Mouse (Mus musculus): ENCODE measurements around the gene Armh4. TPM values are rescaled to one million over a fixed set of nuclear protein-coding genes. Genes with fewer than 3 reads are reported as not detected.

Gene Armh4
- polyA plus RNA-seq, 1 experiment from 2014 or later = 57.2 TPM

DNA sequence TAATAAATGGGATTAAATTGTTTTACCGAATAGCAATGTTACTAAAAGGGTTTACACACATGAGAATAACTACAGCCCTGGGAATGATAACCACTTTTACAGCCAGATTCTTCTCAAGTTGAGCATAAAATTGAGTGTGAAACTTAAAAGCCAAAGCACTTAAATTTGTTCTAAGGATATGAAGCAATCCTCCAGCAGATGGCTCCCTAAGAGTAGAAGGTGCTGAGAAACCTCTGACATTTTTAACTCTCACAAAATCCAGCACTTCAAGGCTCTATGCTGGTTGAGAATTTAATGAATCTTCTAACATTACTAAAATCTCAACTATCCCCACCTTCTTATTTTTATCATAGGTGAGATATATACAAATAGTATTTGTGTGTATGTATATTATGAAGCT, 27.3 kb downstream of the Armh4 start:
- WGBS = 86% methylated on average over 1 of the region's 1 CpGs
- Histone ChIP-seq H3K27me3 (ENCODE audit: control insufficient read depth, insufficient read depth, low read length) (no peaks in the 10 kb centered on the region), H3K9me3 (ENCODE audit: control insufficient read depth, low read length) (no peaks in the 10 kb centered on the region), H3K9ac (ENCODE audit: low read length) (no peak overlapping the region), H3K36me3 (ENCODE audit: control insufficient read depth, insufficient read depth, low read length) (peaks cover 13% of the 10 kb centered on the region), H3K4me1 (ENCODE audit: control insufficient read depth in 2 of 2, insufficient read depth in 2 of 2, low read length in 2 of 2) (no peaks in the 10 kb centered on the region), H3K4me3 (ENCODE audit: control insufficient read depth in 1 of 2, insufficient read depth in 1 of 2, low read depth in 1 of 2, low read length in 2 of 2) (no peak overlapping the region), H3K27ac (replicated peaks in 1 of 2; ENCODE audit: control insufficient read depth in 1 of 2, insufficient read depth in 1 of 2, low read depth in 2 of 2, low read length in 2 of 2) (no peak overlapping the region), H3K4me2 (ENCODE audit: low read length) (no peak overlapping the region)
- no peak for ATAC-seq (ENCODE audit: insufficient number of reproducible peaks, insufficient read depth, low FRiP score, low read depth)

GRCm38 (mm10) chr14:49752614-49753013, 30.6 kb downstream of the Armh4 start:
- Histone ChIP-seq H3K9me3 (ENCODE audit: control insufficient read depth, low read length) (no peaks in the 10 kb centered on the region), H3K9ac (ENCODE audit: low read length) (no peak overlapping the region), H3K4me3 (ENCODE audit: control insufficient read depth in 1 of 2, insufficient read depth in 1 of 2, low read depth in 1 of 2, low read length in 2 of 2) (no peak overlapping the region), H3K27ac (replicated peaks in 1 of 2; ENCODE audit: control insufficient read depth in 1 of 2, insufficient read depth in 1 of 2, low read depth in 2 of 2, low read length in 2 of 2) (no peak overlapping the region), H3K36me3 (ENCODE audit: control insufficient read depth, insufficient read depth, low read length) (peaks cover 16% of the 10 kb centered on the region), H3K4me2 (ENCODE audit: low read length) (no peak overlapping the region), H3K27me3 (ENCODE audit: control insufficient read depth, insufficient read depth, low read length) (no peaks in the 10 kb centered on the region), H3K4me1 (ENCODE audit: control insufficient read depth in 2 of 2, insufficient read depth in 2 of 2, low read length in 2 of 2) (no peaks in the 10 kb centered on the region)
- ATAC-seq (ENCODE audit: insufficient number of reproducible peaks, insufficient read depth, low FRiP score, low read depth) = no peak

- Histone ChIP-seq H3K27me3 (ENCODE audit: control insufficient read depth, insufficient read depth, low read length) (no peaks in the 10 kb centered on the region), H3K27ac (replicated peaks in 1 of 2; ENCODE audit: control insufficient read depth in 1 of 2, insufficient read depth in 1 of 2, low read depth in 2 of 2, low read length in 2 of 2) (no peak overlapping the region), H3K9ac (ENCODE audit: low read length) (no peak overlapping the region), H3K9me3 (ENCODE audit: control insufficient read depth, low read length) (no peaks in the 10 kb centered on the region), H3K36me3 (ENCODE audit: control insufficient read depth, insufficient read depth, low read length) (peaks cover 10% of the 10 kb centered on the region), H3K4me3 (ENCODE audit: control insufficient read depth in 1 of 2, insufficient read depth in 1 of 2, low read depth in 1 of 2, low read length in 2 of 2) (no peak overlapping the region), H3K4me1 (ENCODE audit: control insufficient read depth in 2 of 2, insufficient read depth in 2 of 2, low read length in 2 of 2) (peaks cover 2 to 13% of the 10 kb centered on the region in 2 experiments; a peak in 2 of 4 replicates), H3K4me2 (ENCODE audit: low read length) (no peak overlapping the region)
- WGBS = 95% methylated on average over 1 of the region's 1 CpGs
- no peak for ATAC-seq (ENCODE audit: insufficient number of reproducible peaks, insufficient read depth, low FRiP score, low read depth)
Measured at GRCm38 (mm10) chr14:49745874-49746273, 37.3 kb downstream of the Armh4 start.

- H3K36me3 ChIP-seq (ENCODE audit: control insufficient read depth, insufficient read depth, low read length) = 0 out of 2 replicates have a peak, but pooled peaks cover 3% of the 10 kb centered on the region
- ATAC-seq (ENCODE audit: insufficient number of reproducible peaks, insufficient read depth, low FRiP score, low read depth) = no peak
- no peak overlapping the region for H3K9ac ChIP-seq (ENCODE audit: low read length)
- no peaks in the 10 kb centered on the region for H3K9me3 ChIP-seq (ENCODE audit: control insufficient read depth, low read length)
- H3K27ac ChIP-seq (replicated peaks in 1 of 2; ENCODE audit: control insufficient read depth in 1 of 2, insufficient read depth in 1 of 2, low read depth in 2 of 2, low read length in 2 of 2) = peak overlapping the region in 1 of 2 experiments; percentile 28; a peak in 1 of 4 replicates
- peaks cover 2 to 13% of the 10 kb centered on the region in 2 experiments; a peak in 2 of 4 replicates for H3K4me1 ChIP-seq (ENCODE audit: control insufficient read depth in 2 of 2, insufficient read depth in 2 of 2, low read length in 2 of 2)
- 60% methylated on average over 6 of the region's 6 CpGs for WGBS
- no peaks in the 10 kb centered on the region for H3K27me3 ChIP-seq (ENCODE audit: control insufficient read depth, insufficient read depth, low read length)
- H3K4me2 ChIP-seq (ENCODE audit: low read length) = no peak overlapping the region
- H3K4me3 ChIP-seq (ENCODE audit: control insufficient read depth in 1 of 2, insufficient read depth in 1 of 2, low read depth in 1 of 2, low read length in 2 of 2) = no peak overlapping the region
Measured at GRCm38 (mm10) chr14:49743946-49744526, 39.1 kb downstream of the Armh4 start.

- Histone ChIP-seq H3K9ac (ENCODE audit: low read length) (no peak overlapping the region), H3K27me3 (ENCODE audit: control insufficient read depth, insufficient read depth, low read length) (no peaks in the 10 kb centered on the region), H3K4me2 (ENCODE audit: low read length) (no peak overlapping the region), H3K4me1 (ENCODE audit: control insufficient read depth in 2 of 2, insufficient read depth in 2 of 2, low read length in 2 of 2) (peaks cover 2 to 12% of the 10 kb centered on the region in 2 experiments; a peak in 2 of 4 replicates), H3K27ac (replicated peaks in 1 of 2; ENCODE audit: control insufficient read depth in 1 of 2, insufficient read depth in 1 of 2, low read depth in 2 of 2, low read length in 2 of 2) (no peak overlapping the region), H3K36me3 (ENCODE audit: control insufficient read depth, insufficient read depth, low read length) (no peaks in the 10 kb centered on the region), H3K4me3 (ENCODE audit: control insufficient read depth in 1 of 2, insufficient read depth in 1 of 2, low read depth in 1 of 2, low read length in 2 of 2) (no peak overlapping the region), H3K9me3 (ENCODE audit: control insufficient read depth, low read length) (no peaks in the 10 kb centered on the region)
- ATAC-seq (ENCODE audit: insufficient number of reproducible peaks, insufficient read depth, low FRiP score, low read depth) = no peak
- 62% methylated on average over 7 of the region's 7 CpGs for WGBS
Measured at GRCm38 (mm10) chr14:49739328-49739727, 43.9 kb downstream of the Armh4 start.

- Histone ChIP-seq H3K4me3 (ENCODE audit: control insufficient read depth in 1 of 2, insufficient read depth in 1 of 2, low read depth in 1 of 2, low read length in 2 of 2) (no peak overlapping the region), H3K27ac (replicated peaks in 1 of 2; ENCODE audit: control insufficient read depth in 1 of 2, insufficient read depth in 1 of 2, low read depth in 2 of 2, low read length in 2 of 2) (no peak overlapping the region), H3K4me1 (ENCODE audit: control insufficient read depth in 2 of 2, insufficient read depth in 2 of 2, low read length in 2 of 2) (peaks cover 0 to 5% of the 10 kb centered on the region in 2 experiments; a peak in 1 of 4 replicates), H3K27me3 (ENCODE audit: control insufficient read depth, insufficient read depth, low read length) (no peaks in the 10 kb centered on the region), H3K36me3 (ENCODE audit: control insufficient read depth, insufficient read depth, low read length) (no peaks in the 10 kb centered on the region), H3K9me3 (ENCODE audit: control insufficient read depth, low read length) (no peaks in the 10 kb centered on the region), H3K9ac (ENCODE audit: low read length) (no peak overlapping the region), H3K4me2 (ENCODE audit: low read length) (no peak overlapping the region)
- WGBS = 84% methylated on average over 1 of the region's 2 CpGs
- no peak for ATAC-seq (ENCODE audit: insufficient number of reproducible peaks, insufficient read depth, low FRiP score, low read depth)
Measured at GRCm38 (mm10) chr14:49738441-49739088, 44.6 kb downstream of the Armh4 start.

DNA sequence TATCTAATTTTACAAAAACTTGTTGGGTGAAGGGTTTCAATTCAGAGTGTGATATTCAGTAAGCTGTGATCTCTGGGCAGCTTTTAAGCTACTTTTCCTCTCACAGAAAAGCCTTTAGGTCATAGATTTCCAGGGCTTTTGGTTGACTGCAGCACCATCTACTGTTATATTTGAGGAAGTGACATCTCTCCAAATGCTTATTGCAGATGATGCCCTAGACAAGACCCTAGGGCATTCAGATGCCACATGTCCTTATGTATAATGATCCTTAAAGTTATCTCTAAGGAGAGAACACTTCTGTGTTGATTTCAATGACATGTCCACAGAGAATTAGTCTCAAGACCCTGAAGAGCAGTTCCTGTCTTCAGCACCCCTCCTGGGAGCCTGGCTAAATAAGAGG, 49.2 kb downstream of the Armh4 start:
- Histone ChIP-seq H3K4me3 (ENCODE audit: control insufficient read depth in 1 of 2, insufficient read depth in 1 of 2, low read depth in 1 of 2, low read length in 2 of 2) (no peak overlapping the region), H3K27ac (replicated peaks in 1 of 2; ENCODE audit: control insufficient read depth in 1 of 2, insufficient read depth in 1 of 2, low read depth in 2 of 2, low read length in 2 of 2) (no peak overlapping the region), H3K36me3 (ENCODE audit: control insufficient read depth, insufficient read depth, low read length) (no peaks in the 10 kb centered on the region), H3K9ac (ENCODE audit: low read length) (no peak overlapping the region), H3K4me2 (ENCODE audit: low read length) (no peak overlapping the region), H3K9me3 (ENCODE audit: control insufficient read depth, low read length) (no peaks in the 10 kb centered on the region), H3K4me1 (ENCODE audit: control insufficient read depth in 2 of 2, insufficient read depth in 2 of 2, low read length in 2 of 2) (no peaks in the 10 kb centered on the region), H3K27me3 (ENCODE audit: control insufficient read depth, insufficient read depth, low read length) (no peaks in the 10 kb centered on the region)
- no peak for ATAC-seq (ENCODE audit: insufficient number of reproducible peaks, insufficient read depth, low FRiP score, low read depth)

All from heart, embryonic 14.5 days (tissue).